Mouse (Mus musculus) kidney, postnatal 10 days (tissue): Measurements from ENCODE around the gene Hoxb7.

Experiments used
- DNase-seq: peaks from one replicate; pipeline ENCODE4 v3.0.0; 2021; ENCODE audit warnings: mixed read lengths

The Hoxb7 gene

DNA sequence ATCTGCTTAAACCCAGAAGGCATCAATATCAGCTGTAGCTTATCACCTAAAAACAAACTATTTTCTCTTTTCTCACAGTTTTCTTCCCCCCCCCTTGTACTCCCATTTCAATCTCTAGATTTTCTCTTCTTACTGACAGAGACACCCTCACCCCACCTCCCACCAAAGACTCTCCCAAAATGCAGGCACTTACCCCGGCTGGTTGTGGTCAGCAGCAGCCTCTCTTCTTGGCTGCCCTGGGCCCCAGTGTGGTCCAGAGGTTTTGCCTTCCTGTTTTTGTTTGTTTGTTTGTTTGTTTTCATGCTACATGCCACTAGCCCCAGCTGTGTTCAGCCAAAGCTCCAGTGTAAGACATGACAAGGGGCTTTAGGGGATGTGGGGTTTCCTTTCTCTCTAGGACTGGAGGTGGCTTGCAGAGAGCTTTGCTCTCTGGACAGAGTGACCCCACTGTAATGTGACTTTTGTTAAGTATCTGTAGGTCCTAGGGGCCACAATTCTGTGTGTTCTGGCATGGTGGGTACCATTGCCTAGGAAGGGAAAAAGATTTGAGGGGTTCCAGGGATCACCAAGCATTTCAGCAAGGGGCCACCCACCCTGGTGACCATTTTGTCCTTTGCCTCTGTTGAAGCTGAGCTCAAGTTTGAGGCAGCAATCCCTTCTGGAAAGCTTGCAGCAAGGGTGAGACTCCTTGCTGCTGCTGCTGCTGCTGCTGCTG lies 18.2 kb upstream of the Hoxb7 start:
- no peak for DNase-seq

DNA sequence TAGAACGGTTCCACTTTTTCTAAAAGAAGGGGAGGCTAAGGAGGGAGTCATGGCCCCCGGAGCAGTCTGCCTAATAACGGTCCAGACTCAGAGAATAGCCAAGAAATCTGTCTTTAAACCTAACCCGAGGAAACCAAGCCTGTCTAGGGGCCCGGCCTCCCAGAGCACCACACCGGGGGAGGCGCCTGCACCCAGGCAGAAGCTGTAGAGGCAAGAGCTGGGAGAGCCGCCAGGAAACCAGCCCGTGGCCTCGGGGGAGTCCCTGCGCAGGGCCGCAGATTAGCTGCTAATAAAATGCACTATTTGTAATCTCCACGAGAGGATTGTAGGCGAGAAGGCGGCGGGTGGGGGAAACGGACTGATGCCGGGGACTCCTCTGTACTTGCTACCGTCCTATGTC lies 16.6 kb upstream of the Hoxb7 start:
- DNase-seq: peak; percentile 85

DNA sequence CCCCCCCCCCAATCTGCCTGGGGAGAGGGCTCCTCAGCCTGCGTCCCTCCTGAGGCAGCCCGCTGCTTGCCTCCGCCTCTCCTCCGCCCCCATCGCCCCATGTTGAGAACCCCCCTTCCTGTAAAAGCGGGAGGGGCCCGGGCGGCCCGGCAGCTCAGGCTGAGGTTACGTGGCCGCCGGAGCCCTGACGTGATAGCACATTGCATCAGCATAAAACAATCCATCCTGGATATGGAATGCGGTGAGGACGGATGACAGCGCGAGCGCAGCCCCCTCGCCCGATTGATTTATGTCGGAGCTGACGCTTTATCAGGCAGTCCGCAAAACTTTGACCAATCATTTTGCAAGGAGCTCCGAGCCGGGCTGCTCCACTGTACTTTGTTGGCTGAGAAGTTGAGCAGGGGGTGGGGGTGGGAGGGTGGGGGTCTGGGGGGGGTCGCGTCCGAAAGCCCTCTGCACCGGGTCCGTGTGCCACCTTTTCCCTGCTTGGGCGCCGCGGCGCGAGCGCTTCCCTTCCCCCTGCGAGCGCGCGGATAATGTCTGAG lies 15.4 kb upstream of the Hoxb7 start, which contains the start of gene Hoxb9:
Hoxb9 (plus strand) TSS at position 462 of the 545 bp plus-strand sequence.
- peak; percentile 86 for DNase-seq

DNA sequence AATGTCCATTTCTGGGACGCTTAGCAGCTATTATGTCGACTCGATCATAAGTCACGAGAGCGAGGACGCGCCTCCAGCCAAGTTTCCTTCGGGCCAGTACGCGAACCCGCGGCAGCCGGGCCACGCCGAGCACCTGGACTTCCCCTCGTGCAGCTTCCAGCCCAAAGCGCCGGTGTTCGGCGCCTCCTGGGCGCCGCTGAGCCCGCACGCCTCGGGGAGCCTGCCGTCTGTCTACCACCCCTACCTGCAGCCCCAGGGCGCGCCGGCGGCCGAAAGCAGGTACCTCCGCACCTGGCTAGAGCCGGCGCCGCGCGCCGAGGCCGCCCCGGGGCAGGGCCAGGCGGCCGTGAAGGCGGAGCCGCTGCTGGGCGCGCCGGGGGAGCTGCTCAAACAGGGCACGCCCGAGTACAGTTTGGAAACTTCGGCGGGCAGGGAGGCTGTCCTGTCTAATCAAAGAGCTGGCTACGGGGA lies 14.8 kb upstream of the Hoxb7 start:
- DNase-seq: peak; percentile 85

DNA sequence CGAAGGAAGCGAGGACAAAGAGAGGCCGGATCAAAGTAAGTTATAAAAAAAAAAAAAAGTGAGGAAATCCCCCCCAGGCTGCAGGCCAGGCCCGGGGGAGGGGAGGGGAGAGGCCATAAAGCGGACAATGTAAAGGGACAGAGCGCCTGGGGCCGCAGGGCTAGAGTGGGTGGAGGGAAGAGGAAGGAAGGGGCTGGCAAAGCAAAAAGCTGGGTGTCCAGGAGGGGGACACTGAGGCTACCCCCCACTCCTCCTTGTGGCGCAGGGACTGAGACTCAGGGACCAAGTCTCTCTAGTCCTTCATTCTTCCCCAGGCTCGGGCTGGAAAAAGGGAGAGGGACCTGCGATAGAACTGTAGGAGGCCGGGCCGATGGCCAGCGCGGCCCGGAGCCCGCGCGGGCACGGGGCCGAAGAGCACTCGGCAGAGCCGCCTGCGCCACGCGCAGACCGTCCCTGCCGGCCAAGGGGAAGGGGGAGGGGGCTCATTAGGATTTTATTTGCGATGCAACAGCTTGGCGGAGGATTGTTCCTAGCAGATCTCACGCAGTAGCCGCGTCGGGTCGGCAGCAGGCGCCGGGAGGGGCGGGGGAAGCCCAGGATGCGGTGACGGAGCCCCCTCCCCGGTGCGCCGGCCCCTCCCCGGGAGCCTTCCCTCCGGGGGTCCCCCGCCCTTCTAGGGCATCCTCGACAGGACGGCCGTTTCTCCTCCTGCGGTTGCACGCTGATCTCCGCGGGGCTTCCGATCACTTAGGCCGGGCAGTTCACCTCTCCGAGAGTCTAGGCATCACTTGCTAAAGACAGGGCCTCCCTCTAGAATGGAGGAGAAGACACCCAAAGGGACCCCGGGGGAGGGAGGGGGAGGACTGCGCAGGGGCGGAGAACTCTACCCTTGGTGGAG lies 14.2 kb upstream of the Hoxb7 start:
- peak; percentile 73 for DNase-seq

DNA sequence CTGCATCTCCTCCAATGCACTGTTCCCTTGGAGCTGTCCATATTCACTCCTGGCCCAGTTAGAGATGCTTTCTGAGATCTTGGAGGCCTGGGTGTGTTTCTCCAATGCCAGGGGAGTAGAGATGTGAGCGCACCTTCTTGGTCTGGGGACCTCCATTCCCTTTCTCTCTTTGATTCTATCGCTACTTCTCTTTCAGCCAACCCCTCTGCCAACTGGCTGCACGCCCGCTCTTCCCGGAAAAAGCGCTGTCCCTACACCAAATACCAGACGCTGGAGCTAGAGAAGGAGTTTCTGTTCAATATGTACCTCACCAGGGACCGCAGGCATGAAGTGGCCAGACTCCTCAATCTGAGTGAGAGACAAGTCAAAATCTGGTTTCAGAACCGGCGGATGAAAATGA lies 12.0 kb upstream of the Hoxb7 start:
- DNase-seq: peak; percentile 31

DNA sequence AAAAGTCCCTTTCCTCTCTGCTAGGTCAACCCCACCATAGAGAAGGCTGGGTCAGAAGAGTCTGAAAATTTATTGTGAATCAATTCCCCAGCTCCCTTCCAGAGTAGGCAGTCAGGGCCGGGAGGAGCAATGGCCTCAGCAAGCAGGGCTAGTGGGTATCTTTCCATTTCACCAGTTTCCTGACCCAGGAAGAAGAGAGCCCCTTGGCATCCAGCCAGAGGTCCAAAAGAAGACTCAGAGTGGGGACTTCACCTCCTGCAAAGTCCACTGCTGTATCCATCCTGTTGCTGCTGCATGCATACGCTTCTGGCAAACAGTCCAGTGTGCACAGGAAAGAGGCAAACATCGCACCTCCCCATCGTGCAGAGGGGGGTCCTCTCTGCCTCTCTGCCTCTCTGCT lies 10.5 kb upstream of the Hoxb7 start:
- peak; percentile 78 for DNase-seq

DNA sequence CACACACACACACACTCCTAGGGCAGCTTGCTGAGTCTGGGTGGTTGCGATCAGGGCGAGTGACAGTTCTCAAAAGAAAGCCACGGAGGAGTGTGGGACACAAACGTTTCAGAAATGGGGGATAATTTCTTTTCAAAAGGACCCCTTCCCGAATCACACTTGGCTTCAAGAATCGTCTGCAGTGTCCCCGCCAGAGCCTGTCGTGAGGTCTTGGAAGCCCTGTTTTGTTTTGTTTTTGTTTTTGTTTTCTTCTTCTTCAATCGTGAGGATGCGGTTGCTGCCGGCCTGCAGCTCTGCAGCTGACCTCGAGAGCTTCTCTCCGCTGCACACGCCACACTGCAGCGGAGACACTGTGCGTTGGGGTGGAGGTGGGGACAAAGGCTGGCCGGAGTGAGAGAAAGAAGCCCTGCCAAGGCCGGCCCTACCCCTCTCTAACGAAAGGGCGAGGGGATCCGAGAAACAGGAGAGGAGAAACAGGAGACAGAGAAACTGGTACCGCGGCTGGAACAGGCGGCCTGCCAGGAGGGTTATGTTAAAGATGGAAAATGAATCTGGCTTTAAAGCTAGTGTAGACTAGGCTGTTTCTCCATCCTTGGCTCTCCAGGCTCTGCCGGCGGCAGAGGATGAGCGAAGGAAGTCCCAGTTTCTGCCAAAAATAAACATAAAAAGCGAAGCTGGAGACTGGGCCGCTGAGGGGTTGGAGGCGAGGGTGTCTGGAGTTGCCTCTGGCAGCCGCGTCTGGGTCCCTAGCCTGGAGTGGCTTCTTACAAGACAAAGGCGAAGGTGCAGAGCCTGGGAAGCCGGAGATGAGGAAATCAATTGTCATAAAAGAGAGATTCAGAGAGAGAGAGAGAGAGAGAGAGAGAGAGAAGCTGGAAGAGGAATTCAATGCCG lies 9.0 kb upstream of the Hoxb7 start:
- peak; percentile 60 for DNase-seq

DNA sequence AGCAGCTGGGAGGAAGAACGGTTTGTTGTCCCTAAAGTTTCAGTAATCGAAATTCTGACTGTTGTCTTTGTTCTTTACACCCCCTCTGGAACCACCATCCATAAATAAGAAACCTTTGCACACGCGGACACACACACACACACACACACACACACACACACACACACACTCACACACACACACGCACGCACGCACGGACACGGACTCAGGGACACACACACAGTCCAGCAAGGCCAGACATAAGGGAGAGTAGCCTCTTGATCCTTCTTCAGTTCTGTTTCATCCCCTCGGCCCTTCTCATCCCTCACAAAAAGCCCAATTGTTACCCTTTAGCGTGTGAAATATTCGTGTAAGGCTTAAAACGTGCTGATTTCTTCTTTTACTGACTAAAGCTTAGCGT lies 8.1 kb upstream of the Hoxb7 start:
- DNase-seq: peak; percentile 38

DNA sequence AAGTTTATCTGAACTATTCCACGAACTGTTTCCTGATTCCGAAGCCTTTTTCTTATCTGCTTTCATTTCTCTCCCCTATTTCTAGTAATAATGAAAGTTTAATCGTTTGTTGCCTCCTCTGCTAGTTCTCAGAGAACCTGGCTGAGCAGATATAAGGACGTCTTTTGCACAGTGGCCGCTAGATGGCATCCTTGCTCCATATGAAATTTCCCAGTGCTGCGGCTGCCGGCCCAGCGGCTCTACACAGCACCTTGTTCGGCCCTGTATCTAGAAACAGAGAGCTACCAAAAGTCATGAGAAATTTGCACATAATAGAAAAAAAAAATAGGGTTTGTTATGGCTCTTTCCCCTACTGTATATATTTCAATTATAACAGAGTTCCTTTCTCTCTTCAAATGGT lies 7.7 kb upstream of the Hoxb7 start:
- DNase-seq: peak; percentile 94

DNA sequence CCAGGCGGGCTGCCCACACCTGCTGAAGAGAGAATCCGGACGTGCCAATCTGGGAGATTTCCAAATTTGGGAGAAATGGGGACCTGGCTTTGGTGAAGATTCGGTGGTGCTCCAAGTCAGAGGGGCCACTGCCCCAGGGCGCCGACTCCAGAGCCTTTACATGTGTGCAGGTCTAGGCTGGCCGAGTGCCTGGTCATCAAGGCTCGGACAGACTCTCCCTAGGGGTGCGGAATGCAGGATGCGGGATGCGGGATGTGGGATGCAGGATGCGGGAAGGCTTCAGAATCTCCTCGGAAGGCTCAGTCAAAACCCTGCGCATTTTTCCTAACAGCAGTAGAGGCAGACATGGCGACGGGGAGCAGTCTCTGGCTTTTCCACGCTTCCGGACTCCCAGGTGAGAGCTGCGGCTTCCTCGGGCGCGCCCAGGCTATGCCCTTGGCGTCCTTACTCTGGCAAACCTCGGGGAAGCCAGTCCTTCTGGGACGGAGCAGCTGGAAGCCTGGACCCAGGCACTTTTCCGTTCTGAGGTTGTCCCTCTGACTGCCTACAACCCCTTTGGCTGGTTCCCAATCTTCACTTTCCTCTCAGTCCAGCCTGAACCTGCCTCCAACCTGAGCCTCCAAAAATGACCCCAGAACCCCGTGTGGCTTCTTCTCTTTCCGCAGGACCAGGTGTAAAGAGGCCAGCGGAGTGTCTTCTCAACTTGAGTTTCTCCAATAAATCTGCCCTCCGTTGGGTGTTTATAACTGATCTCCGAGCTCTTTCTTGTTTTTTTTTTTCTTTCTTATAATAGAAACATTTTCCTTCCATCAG lies 6.8 kb upstream of the Hoxb7 start:
- DNase-seq: peak; percentile 67

DNA sequence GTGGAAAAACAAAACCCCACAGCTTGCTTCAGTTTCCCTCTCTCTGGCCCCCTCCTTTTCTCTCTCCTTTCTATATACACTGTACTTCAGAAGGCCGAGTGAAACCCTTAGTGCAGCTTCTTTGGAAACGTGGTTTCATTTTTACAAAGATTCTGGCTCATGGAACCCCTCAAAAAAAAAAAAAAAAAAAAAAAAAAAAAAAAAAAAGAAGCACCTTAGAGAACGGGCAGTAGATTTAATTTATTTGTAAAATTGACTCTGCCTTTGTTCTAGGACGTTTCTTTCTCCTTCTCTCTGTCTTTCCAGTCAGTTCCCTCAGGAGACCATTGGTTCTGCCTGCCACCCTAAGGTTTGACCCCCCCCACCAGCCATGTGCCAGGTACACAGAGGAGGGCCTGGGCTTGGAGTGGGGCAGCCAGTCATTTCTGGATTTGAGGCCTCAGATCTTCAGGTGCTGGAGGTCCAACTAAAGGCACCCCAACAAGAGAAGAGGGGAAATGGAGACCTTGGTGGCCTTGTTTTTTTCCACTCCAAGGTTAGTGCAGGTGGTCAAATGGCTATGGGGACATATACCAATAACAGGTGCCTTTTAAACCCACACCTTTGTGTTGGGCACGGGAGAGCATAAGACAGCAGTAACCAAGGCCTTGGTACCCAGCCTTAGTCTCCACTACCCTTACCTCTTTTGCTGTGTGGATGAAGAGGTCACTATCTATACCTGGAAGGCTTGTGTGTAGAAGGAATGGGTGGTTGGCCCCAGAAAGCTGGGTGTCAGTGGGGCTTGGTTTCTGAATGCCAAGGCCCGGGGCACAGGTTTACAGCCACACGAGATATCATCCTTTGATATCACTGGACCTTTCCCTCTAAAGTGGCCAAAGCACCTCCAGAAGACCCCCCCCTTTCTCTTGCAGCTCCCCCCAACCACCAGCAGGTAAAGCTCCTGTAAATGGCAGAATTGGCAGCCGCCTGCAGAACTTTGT lies 5.7 kb upstream of the Hoxb7 start:
- peak; percentile 69 for DNase-seq

DNA sequence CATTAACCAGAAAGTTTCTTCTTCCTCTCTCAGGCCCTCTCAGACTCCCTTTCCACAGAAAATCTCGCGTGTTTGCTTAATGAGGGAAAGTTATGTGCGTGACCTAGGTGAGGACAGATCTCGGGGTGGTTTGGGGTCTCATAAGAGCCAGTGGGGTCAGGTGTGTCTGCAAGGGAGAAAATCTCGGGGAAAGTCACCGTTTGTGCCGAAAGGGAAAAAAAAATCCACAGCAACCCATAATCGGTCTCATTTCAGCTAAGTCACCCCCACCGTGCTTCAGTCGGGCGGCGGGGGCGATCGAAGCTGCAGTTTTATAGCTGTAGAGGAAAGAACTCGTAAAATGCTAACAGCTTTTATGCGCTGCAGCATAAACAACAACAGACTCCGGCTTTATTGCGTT lies 5.0 kb upstream of the Hoxb7 start:
- DNase-seq: peak; percentile 64

DNA sequence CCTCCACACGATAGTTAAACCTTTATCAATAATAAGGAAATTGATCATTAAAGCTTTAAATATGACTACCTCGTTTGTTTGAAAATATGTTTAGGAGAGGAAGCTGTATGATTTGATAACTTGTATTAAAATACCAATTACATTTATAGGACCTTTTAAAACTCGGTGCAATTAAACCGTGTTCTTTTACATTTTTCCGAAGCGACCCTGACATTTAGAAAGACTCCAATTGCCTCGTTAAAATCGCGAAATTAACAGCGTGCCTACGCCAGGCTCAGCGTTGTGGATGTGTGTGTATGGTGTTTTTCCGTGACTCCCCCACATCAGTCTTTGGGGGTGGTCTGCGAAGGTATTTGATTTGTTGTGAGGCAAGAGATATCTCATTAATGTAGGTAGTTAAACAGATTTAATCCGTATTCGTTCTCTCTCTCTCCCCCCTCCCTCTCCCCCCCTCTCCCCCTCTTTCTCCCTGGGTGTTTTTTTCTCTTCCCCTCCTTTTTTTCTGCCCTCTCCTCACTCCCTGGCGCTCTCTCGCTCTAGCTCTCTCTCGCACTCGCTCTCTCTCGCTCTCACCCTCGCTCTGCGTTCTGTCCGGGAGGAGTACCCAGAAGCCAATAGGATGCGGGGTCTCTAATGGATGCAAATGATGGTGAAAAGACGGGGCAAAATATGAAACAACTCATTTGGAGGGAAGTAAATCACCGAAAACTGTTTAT lies 4.4 kb upstream of the Hoxb7 start, which contains the start of gene Hoxb8:
Hoxb8 (plus strand) TSS at position 51 of the 716 bp plus-strand sequence.
- peak; percentile 68 for DNase-seq

DNA sequence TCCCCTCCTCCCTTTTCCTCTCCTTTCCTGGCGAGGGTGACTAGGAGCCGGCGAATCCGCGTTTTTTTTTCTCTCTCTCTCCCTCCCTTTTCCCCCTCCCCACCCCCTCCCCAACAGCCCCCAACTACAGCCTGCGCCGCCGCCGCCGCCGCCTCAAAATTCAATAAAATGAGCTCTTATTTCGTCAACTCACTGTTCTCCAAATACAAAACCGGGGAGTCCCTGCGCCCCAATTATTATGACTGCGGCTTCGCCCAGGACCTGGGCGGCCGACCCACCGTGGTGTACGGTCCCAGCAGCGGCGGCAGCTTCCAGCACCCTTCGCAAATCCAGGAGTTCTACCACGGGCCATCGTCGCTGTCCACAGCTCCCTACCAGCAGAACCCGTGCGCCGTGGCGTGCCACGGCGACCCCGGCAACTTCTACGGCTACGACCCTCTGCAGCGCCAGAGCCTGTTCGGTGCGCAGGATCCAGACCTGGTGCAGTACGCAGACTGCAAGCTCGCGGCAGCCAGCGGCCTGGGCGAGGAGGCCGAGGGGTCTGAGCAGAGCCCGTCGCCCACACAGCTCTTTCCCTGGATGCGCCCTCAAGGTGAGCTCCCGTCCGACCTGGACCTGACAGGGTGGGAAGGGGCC lies 3.5 kb upstream of the Hoxb7 start:
- DNase-seq: peak; percentile 75

DNA sequence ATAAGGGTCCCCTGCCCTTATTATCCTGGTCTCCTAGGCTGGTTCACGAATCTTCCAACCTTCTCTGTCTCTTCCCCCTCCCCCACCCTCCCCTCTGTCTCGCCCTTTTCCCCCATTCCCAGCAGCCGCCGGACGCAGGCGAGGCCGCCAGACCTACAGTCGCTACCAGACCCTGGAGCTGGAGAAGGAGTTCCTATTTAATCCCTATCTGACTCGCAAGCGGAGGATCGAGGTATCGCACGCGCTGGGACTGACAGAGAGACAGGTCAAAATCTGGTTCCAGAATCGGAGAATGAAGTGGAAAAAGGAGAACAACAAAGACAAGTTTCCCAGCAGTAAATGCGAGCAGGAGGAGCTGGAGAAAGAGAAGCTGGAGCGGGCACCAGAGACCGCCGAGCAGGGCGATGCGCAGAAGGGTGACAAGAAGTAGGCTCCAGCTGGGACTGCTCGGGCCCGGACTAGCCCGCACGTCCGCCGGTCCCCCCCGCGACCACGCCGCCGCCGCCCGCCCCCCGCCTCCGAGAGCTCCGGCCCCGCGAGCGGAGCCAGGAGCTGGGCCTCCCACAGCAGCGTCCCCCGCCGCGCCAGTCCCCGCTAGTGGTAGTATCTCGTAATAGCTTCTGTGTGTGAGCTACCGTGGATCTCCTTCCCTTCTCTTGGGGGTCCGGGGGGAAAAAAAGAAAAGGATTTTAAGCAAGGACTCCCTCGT lies 2.2 kb upstream of the Hoxb7 start:
- DNase-seq: peak; percentile 85

DNA sequence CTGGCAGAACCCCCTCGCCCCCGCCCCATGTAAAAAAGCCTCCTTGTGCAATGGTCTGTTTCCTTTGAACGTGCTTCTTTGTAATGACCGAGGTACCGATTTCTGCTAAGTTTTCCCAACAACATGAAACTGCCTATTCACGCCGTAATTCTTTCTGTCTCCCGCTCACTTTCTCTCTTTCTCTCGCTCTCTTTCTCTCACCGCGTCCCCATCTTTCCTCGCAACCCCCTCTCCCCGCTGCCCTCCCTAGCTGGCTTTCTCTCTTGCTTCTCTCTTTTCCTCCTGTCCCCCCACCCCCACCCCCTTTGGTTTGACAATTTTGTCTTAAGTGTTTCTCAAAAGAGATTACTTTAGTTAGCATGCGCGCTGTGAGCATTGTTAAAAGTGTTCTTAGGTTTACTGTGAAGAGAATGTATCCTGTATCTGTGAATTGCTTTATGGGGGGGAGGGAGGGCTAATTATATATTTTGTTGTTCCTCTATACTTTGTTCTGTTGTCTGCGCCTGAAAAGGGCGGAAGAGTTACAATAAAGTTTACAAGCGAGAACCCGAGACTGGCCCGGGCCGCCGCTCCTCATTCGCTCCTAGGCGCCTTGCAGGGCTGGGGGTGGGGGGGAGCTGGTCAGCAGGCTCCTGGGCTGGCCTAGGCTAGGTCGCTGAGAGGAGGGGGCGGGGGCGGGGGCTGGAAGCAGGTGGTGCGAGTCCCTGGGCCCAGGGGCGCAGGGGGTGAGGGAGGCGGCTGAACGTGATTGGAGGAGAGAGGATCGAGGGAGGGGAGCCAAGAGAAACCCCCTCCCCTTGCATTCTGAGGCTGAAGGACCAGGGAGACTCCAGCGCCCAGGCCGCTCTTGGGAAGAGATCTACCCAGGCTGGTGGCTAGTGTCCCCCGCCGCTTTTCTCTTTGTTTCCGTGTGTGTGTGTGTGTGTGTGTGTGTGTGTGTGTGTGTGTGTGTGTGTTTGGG lies 1.4 kb upstream of the Hoxb7 start:
- DNase-seq: peak; percentile 90
